Mouse (Mus musculus) megakaryocyte, adult 5-6 weeks (primary cell): ENCODE data around the gene Akr1a1. TPM values are rescaled to one million over a fixed set of nuclear protein-coding genes. Genes with fewer than 3 reads are reported as not detected.
"Not testable (repeated sequence)": the region's sequence is repeated elsewhere in the genome, so short reads cannot be mapped to it uniquely, and the experiment has no call there.

Experiments used
- ATAC-seq: 2 replicates; pipeline ENCODE4 v1.8.0; 2016; ENCODE audit warnings: mild to moderate bottlenecking, inconsistent platforms; ENCODE audit not compliant: poor library complexity, severe bottlenecking
- total RNA-seq, 2 experiments: library from RNA; stranded (forward) in 1 of 2; stranded (reverse) in 1 of 2; fragments of 153-499, 151-499 nt in 1 of 2; fragments of 221-1000, 200-1000 nt in 1 of 2; gene quantifications; 2 replicates each; pipeline versions ENCODE4 v1.2.3 to v1.2.4; 2015 to 2017

Akr1a1 gene
- total RNA-seq, 2 experiments from 2014 or later, result 471 to 897 TPM

GRCm38 (mm10) chr4:116659916-116660315 is 8.4 kb upstream of the Akr1a1 start:
- ATAC-seq, result not testable (repeated sequence)

GRCm38 (mm10) chr4:116659474-116659873 is 8.0 kb upstream of the Akr1a1 start:
- ATAC-seq, result no peak

- ATAC-seq, result no peak
Measured at GRCm38 (mm10) chr4:116657971-116658370, 6.5 kb upstream of the Akr1a1 start.

DNA sequence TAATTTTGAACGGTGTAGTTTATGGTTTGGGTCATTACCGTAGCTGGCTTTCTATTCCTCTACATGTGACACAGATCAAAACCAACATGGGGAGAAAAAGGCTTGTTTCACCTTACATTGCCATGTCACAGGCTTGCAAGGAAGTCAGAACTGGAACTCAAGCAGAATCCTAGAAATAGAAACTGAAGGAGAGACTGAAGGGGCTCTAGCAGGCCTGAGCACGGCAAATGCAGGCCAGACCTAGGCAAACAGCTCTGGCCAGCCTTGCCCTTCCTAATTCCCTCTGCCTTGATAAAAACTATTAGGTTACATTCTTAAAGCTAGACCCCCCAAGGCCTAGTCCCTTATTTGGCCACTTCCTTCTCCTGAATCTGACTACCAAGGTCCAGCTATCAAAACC is 4.2 kb upstream of the Akr1a1 start:
- no peak for ATAC-seq

GRCm38 (mm10) chr4:116655100-116655499 is 3.6 kb upstream of the Akr1a1 start:
- peak; percentile 41 for ATAC-seq

GRCm38 (mm10) chr4:116653228-116653627 is 1.7 kb upstream of the Akr1a1 start:
- no peak for ATAC-seq

GRCm38 (mm10) chr4:116651797-116652135 is 286 bp upstream of the Akr1a1 start:
- ATAC-seq, result peak; percentile 14; the same call in 1 of the 2 replicates

DNA sequence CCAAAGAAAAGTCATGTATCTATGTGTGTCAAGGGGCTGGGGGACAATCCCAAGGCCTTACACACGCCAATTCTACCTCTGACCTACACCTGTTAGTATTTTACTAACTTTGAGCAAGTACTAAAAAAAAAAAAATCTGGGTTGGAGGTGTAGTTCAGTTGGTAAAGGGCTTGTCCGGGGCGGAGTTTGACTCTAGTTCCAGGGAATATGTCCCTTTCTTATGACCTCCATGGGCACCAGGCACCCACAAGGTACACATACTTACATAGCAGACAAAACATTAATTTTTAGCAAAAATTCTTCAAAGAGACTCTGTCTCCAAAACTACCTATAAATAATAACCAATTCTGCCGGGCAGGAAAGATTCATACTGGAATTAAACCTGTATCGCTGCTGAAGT is 1.1 kb downstream of the Akr1a1 start:
- ATAC-seq, result no peak

- ATAC-seq, result no peak
Measured at GRCm38 (mm10) chr4:116649411-116649810, 2.1 kb downstream of the Akr1a1 start.

GRCm38 (mm10) chr4:116645624-116646023 is 5.9 kb downstream of the Akr1a1 start:
- no peak for ATAC-seq

DNA sequence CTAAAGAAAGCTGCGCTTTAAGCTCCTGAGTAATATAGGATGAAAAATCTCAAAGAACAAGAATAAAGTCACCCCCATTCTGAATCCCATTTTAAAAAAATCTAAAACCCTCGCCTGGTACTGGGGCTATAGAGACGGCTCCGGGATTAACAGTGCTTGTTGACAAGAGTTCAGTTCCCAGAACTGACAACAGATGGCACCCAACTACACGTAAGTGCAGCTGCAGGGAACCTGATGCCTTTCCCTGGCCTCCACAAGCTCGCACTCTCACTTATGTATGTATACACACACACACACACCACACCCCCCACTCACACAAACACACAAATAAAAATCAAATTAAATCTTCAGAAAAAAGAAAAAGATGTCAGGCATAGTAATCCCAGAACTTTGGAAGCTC is 7.2 kb downstream of the Akr1a1 start:
- peak; percentile 80 for ATAC-seq

- no peak for ATAC-seq
Measured at GRCm38 (mm10) chr4:116642071-116642470, 9.4 kb downstream of the Akr1a1 start.

DNA sequence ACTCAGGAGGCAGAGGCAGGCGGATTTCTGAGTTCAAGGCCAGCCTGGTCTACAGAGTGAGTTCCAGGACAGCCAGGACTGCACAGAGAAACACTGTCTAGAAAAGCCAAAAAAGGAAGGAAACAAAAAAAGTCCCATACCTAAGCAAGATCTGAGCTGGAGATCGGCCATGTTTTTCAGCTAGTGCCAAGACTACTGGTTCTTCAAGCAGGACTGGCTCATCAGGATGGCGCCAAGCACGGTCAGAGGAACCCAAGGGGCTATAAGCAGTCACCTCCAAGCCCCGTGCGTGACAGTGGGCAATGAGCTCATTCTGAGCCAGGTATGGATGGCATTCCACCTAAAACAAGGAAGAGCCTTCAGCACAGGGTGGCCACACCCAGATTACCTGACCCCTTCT is 12.7 kb downstream of the Akr1a1 start:
- no peak for ATAC-seq

DNA sequence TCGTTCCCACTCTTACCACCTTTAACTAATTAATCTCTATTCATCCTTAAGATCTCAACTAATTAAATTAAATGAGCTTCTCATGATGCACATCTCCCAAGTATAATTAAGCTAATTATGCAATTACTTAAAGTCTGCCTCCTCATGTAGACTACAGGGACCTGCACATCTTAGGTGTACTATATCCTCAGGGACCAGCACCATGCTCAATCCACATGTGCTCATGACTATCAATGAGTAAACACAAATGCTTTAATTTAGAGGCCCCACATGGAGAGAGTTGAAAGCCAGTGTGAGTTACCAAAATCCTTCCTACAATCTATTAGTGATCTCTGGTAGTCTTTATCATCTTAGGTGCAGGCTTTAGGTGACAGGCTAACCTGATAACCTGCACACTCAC is 16.3 kb downstream of the Akr1a1 start:
- no peak for ATAC-seq

GRCm38 (mm10) chr4:116627722-116628662 is 23.5 kb downstream of the Akr1a1 start, which contains the start of gene Nasp:
TSS of gene Nasp (minus strand) at chr4:116627941.
- peak; percentile 87 for ATAC-seq

- peak; percentile 84 for ATAC-seq
Measured at GRCm38 (mm10) chr4:116627359-116627716, 24.1 kb downstream of the Akr1a1 start.

DNA sequence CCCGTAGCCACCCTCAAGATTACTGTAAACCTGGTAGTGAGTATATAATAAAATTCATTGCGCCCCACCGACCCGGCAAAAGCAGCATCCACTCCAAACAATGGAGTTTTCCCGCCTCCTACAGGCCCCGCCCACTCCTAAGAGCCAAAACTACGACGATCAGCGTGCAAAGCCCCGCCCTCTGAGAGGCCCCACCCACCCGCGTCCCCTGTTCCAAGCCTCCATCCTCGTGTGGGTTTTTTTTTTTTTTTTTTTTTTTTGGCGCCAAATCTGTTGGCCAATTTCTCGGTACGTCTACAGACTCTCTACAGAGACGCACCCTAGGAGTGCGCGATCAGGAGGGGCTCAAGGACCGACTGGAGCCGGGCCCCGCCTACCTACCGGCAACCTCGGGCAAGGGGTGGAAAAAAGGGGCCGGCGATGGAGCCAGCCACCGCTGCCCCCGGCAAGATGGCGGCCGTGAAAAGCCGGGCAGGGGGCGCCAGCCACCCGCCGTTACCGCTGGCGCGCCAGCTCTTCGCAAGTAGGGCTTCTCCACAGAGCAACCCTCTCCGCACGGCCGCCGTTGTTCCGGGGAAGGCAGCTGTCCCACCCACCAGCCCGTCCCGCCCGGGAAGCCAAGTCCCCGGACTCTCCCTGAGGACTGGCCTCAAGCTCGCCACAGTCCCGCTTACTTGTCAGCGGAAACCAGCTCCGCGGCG is 24.7 kb downstream of the Akr1a1 start:
- peak; percentile 65 for ATAC-seq

- no peak for ATAC-seq
Measured at GRCm38 (mm10) chr4:116624831-116625230, 26.6 kb downstream of the Akr1a1 start.

DNA sequence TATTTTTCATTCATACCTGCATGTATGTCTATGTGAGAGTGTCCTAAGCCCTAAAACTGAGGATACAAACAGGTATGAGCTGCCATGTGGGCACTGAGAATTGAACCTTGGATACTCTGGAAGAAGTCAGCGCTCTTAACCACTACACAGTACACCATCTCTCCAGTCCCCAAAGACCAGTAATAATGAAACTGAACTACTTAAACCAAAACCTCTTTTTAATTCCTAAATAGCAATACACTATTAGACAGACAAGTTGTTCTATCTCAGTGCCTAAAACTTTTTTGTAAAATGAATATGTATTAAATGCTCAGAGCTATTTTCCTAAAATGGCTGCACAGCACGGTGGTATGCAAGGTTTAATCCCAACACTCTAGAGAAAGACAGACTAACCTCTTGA is 36.2 kb downstream of the Akr1a1 start:
- ATAC-seq, result no peak

- ATAC-seq, result no peak
Measured at GRCm38 (mm10) chr4:116612621-116613020, 38.9 kb downstream of the Akr1a1 start.

DNA sequence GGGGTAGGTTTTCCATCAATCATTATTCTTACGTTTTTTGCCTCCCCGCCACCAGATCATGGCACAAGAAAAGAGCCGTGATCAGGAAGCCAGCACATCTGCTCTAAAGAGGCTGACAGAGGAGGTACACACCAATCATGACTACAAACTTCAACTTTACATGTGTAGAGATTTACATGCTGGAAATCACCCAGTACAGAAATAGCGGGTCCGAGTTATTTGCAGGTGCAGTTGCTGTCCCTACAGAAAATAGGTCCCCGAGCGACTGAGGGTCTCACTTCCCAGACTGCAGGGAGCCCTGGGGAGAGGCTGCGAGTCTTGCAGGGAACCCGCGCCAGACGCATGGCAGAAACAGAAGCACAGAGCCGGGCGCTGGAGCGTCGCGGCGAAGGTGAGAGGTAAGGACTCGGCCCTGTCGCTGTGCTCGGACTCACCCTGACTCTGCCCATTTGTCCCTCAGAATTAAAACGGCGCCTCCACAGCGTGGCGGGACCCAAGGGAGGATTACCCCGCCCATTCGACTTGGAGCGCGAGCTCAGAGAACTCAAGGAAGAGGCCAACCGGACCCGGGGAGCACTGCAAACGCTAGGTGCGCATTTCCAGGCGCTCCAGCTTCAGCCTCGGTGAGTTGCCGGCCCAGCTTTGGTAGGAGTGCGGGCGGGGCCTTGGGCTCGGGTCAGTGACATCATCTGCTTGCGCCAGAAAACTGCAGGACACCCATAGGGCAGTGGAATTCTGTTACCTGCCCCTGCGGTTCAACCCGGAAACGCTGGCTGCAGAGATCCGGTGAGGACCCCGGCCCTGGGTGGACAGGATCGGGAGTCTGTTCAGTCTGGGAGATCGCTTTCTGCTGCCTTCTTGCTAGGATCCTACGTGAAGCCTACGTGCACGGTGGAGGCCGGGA is 54.2 kb downstream of the Akr1a1 start:
- ATAC-seq, result peak; percentile 96
